Mouse (Mus musculus) right cerebral cortex, adult 18-20 months (tissue): Measurements from ENCODE around the gene Trim2.
A peak's percentile ranks its signal among the peaks of the same experiment; 100 is the strongest.

Source experiments
- DNase-seq: peaks from one replicate; pipeline ENCODE4 v3.0.0; 2022; ENCODE audit warnings: mixed read lengths

Gene Trim2

DNA sequence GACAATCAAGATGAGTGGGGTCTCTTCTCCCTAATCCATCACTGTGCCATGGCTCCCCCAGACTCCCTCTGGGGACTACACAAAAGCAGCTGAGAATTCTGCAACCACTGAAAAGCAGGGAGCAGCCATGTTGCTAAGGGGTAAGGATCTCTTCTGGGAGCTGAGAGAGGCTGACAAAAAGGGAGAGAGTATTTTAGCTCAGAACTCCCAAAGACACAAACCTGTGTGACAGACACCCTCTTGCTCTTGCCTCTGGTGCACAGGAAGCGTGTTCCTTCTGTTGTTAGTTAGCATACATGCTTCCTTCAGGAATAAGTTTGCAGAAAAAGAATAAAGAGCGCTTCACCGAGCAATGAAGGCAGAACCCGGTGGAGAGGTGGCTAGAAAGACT lies 88.7 kb downstream of the Trim2 start:
- no peak for DNase-seq

DNA sequence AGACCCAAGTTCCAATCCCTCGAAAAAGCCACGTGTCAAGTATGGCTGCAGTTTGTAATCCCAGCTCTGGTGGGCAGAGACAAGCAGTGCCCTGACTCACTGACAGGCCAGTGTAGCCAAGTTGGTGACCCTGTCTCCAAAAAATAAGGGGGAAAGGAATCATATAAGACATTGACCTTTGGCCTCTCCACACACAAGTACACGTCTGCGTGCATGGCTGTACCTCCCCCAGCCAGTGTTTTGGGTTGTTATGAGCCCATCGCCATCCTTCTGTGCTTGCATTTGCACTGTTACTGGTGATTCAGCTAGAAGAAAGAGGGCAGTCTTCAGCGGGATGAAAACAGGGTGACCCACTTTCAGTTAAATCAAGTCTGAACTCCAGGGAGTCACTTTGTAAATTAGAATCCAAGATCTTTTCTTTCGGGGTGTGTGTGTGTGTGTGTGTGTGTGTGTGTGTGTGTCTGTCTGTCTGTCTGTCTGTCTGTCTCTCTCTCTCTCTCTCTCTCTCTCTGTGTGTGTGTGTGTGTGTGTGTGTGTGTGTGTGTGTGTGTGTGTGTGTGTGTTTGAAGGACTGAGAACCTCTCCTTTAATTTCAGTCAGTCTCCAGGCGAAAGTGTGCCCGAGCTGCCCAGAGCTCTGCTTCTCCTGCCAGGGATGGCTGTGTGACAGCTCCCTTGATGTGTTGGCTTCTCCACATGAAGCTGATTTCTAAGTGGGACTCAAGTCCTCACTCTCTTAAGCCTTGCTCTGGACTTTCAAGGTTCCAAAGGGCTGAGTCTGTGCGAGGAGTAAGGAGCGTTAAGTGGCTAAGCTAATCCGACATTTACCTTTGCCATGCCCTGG lies 89.3 kb downstream of the Trim2 start:
- DNase-seq: no peak

DNA sequence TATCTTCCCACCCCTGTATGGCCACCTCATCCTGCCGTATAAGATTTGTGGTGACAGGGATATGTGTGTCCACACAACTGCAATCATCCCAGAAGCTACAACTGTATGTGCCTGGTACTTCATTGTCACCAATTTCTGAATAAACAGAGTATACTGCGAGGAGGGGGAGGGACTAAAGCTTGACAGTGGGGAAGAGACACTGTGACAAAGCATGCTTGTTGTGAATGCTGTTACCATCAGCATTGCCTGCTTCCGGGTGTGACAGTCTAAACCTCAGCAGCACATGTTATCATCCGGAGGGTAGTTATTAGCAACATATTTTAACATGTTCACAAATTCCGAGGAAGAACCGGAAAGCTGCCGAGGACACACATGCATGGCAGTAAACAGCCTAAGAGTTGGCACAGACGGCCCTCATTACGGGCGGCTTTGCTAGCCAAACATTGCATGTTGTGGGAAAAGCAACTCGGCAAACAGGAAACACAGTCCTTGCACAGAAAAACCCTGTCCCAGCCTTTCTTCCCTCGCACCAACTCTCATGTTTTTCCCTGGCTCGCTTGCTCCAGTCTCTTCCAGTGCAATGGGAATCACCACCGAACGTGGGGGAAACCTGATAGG lies 90.8 kb downstream of the Trim2 start:
- no peak for DNase-seq

DNA sequence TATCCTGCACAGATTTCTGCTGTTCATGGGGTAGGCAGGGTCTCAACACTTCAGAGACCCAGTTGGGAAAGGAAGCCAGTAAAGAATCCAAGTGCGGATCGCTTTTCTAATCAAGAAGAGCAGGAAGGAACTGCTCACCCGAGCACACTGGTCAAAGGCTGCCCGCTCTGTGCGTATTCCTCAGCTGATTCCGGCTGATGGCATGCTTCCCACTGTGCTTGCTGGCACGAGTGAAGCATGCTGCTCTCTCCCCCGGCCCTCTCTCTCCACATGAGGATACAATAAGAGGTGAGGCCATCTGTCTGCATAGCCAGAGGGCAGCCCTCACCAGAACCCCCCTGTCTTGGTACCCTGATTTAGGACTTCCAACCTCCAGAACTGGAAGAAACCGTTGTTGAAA lies 91.4 kb downstream of the Trim2 start:
- DNase-seq: no peak

DNA sequence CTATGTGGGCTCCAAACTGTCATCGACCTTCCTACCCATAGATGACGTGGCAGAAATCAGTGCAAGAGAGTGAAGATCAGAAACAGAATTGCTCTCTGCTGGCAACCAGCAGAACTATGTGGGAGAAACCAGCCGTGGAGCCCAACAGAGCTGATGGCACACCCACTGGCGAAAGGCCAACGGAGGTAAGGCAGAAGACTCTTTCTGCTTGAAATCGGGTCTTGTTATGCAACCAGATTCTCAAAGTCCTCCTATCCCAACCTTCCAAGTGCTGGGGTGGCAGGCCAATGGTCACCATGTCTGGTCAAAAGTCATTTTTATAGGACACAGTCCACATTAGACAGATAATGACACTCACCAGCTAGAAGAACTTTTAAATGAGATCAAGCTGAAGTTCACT lies 92.2 kb downstream of the Trim2 start:
- peak; percentile 79 for DNase-seq

DNA sequence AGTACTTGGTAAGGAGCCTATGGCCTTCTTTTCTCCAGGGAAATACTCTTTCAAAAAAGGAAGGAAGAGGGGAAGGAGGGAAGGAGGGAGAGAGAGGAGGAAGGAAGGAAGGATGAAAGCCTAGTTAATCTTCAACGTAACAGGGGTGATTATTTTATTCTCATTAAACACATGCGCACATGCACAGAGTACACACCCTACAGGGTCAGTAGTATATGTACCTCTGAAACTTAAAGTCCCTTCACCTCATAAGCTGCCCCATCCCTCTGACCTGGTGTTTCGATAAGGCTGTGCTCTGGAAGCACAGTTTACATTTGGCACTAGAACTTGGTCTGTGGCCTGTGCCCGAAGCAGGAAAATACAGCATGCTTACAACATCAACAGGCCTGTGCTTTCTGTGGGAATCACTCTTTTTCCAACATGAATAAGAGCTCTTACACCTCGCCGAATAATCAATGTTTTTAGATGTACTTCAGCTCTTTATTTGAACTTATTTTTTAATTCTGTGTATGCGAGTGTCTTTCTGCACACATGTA lies 95.3 kb downstream of the Trim2 start:
- DNase-seq: no peak

DNA sequence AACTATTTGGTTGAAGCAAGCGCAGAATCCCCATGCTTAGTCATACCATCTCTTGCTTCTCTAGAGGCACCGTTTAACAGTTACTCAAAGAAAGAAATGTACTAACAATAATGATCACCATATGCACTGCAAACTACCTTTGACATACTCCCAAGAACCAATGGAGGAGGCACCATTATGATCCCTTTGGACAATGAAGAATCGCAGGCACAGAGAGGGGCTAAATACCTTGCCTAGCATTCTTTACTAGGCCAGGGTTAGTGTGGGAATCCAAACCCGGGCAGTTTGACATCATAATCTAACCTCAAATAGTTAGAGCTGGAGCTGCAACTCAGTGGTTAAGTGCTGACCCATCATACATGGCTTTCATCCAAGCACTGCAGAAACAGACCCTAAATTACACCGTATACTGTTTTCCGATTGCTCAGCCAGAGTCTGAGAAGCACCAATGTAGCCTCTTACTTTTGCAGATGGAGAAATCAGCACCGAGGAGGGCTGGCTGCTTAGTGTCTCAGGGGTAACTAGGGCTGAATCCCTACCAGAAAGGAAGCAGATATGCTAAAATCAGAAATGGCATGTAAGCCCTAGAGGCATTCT lies 97.7 kb downstream of the Trim2 start:
- no peak for DNase-seq

DNA sequence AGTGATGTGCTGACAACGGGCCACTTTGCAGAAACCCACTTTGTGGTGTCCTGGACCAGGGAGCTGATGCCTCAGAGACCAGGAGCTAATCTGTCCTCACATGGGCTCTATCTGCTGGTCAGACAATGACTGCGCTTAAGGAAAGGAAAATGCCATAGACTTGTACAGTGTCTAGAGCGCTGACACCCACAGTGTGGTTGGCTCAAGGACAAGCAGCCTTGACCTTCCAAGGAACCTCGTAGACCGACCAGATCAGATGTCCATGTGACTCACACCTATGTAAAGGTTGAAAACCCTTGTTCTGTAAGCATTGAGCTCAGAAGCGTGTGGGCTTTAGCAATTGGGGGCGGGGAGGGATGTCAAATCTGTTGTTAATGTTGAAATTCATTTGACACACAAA lies 98.2 kb downstream of the Trim2 start:
- DNase-seq: no peak

DNA sequence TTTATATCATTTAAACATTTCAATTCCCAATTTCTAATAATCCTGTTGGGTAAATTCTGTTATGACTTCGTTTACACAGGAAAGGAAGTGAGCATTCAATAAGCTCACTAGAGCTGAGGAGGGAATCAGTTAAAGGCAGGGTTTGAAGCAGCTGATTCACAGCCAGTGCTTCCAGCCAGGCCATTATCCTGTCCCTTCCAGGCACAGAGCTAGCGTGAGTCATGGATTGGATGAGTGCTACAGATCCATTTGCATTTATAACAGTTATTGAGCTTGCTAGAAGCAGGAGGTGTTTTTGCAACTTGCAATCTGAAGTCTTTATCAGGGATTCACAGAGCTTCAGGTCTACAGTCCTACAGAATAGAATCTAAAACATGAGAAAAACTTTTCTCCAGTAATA lies 99.3 kb downstream of the Trim2 start:
- peak; percentile 67 for DNase-seq

DNA sequence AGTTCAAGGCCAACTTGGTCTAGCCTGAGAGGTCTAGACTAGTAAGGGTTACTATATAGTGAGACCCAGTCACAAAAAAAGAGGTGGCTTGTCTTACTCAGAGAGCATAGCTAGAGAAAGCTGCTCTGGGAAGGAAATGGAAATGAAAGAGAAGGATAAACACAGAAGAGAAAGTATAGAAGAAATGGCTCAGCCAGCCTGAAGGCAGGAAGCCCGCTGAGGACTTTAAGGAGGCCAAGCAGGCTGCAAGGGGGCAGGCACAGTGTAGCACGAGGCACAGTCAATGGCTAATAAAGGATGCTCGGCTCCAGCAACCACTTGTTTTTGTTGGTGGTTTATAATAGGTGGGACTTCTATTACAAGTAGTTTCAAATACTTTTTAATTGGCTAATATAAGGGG lies 100.6 kb downstream of the Trim2 start:
- DNase-seq: no peak

DNA sequence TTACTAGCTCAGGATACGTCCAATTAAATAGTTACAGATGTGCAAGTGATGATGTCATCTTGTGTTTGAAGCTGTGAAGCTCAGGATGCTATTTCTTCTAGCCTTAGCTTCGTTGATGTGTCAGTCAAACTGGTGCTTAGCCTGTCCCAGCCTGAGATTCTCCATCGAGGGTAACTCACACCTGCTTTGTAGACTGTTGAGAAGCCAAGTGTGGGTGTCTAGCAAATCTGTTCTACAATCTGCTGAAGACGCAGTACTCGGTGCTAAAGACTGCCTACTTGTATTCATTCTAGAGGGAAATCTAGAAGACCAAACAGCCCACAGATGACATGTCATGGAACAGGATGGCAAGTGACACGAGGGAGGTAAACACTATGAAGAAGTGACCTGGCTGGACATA lies 101.0 kb downstream of the Trim2 start:
- DNase-seq: peak; percentile 62

DNA sequence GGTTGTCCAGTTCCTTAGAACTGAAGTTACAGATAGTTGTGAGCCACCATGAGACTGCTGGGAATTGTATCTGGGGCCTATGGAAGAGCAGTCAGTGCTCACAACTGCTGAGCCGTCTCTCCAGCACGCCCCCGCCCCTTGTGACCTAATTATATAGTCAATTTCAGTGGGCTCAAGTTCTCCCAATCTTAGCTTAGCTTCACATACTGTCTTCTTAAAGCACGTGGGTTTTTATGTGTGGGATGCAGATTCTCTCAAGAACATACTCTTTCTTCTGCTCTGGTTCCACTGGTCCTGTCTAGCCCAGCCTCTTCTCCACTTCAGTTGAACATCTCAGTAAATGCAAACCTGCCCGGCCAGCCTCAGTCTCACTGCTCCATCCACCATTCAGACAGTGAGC lies 102.0 kb downstream of the Trim2 start:
- DNase-seq: peak; percentile 73

DNA sequence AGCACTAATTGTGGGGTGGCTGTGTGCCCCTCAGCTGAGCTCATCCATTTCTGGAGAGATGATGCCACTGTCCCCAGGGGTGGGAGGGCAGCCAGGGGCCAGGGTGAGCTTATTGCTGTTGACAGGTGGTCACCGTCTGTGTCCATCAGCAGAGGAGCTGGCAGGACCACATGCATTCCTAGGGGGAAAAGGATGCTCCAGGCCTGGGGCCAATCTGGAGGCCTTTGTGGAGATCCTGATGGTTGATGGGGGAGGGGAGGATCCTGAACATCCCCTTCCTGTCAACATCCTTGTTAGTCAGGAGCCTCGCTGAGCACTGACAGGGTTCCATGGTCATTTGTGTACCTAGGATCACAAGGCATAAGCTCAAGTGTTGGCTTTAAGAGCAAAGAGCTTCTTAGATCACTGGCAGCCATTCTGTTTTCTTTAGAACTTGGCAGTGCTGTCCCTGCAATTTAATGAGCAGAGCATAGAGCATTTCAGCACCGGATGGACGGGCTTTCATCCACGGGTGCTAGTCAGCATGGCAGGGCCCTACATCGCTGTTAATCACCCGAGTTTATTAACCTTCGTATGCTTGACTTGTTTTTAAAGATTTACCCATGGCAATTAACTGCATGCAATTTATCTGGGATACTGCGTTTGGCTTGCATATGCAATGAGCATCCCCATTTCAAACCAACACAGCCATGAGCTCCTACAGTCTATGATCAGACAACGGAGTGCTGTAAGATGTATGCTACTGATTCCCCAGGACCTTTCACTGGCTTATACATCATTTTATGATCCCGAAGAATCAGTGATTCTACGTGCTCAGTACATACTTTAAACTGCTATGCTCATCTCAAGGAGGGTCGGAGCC lies 105.9 kb downstream of the Trim2 start:
- DNase-seq: no peak

DNA sequence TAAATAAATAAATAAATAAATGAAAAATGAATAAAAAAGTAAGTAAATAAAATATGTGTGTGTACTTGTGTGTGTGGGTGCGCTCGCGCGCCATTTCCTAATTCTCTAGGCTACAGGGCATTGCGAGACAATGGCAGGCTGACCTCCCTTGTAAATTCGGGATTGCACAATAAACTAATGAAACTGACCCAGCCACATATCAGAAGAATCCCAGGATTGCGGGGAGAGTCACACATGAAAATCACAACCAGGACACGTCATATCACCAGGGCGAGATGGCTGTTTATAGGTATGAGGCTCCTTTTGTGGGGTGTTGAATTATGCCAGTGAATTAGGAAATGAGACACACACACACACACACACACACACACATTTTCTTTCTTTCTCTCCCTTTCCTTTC lies 107.2 kb downstream of the Trim2 start:
- no peak for DNase-seq

DNA sequence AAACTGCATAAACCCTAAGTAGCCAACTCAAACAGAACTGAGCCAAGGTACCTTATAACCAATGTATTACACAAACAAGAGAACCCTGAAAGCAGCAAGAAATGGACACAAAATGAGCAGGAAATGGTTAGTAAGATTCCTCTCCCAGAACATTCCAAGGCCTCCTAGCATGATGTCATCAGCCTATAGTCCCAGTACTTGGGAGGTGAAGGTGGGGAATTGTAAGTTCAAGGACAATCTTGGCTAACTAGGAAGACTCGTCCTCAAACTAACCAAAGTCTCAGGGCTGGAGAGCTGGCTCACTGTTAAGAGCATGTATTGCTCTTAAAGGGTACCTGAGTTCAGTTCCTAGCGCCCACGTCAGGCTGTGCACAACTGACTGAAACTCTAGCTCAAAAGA lies 108.4 kb downstream of the Trim2 start:
- no peak for DNase-seq

DNA sequence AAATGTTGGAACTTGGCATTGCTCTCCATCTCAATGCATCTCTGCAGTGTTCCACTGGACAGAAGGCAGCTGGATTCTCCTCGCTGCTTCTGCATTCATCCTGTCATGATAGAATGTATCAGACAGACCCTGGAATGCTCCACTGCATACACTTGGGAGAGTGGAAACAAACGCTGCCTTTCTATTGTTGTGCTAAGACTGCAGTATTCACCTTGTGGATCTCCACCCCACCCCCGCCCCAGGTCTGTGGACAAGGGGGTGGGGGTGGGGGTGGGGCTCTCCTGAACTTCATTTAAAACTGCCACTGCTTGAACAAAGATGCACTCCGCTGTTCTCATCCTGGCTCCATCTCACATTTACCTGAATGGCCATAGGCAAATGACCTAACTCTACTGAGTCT lies 112.8 kb downstream of the Trim2 start:
- DNase-seq: no peak

DNA sequence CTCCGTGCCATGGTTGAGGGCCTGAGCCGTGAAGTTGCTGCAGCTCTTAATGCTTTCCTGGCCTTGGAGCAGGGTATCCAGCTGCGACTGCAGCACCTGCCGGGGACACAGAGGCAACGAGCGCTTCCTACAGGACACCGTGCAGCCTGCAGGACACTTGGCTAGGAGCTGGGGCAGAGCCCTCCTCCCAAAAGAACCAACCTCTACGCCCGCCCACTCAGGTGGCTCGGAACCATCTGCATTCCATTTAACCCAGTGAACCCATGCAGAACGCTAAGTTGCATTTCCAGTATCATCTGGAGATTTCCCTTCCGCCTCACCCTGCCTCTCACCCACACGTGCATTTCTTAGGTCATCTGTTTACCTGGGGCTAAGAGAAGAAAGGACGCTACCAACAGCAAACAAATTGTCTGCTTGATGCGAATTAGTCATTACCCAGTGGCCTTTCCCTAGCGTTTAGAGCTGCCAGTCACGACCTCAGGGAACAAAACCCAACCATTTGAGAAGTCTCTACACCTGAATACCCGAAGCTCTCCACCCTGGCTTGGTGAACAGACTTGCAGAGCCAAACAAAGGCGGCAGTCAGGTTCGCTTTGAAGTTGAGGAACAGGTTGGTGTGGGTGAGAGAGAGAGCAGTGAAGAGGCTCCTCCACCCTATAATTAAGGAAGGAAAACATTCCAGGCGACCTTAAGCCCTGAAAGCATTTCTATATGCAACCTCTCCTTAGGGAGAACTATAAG lies 115.4 kb downstream of the Trim2 start:
- DNase-seq: no peak

DNA sequence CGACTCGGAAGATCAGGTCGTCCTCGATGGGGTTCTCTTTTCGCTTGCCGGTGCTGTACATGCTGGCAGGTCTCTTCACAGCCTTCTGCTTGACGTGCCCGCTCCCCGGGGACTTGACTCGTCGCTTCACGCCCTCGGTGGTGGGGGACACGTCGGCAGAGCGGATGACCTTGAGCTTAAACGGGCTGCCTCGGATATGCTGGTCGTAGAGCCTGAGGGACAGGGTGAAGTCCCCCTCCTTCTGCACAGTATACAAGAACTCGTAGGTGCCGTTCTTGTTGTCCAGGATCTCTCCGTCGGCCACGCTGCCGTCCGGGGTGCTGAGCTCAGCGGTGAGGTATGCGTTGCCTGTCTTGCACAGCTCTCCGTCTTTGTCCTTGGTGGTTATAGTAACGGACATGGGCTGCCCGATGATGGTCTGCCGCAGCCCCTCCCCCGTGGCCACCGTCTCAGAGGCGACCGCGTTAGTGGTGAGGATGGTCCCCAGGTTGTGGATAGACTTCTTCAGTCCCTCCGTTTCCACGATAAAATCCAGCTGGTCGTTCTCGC lies 116.1 kb downstream of the Trim2 start:
- DNase-seq: no peak

DNA sequence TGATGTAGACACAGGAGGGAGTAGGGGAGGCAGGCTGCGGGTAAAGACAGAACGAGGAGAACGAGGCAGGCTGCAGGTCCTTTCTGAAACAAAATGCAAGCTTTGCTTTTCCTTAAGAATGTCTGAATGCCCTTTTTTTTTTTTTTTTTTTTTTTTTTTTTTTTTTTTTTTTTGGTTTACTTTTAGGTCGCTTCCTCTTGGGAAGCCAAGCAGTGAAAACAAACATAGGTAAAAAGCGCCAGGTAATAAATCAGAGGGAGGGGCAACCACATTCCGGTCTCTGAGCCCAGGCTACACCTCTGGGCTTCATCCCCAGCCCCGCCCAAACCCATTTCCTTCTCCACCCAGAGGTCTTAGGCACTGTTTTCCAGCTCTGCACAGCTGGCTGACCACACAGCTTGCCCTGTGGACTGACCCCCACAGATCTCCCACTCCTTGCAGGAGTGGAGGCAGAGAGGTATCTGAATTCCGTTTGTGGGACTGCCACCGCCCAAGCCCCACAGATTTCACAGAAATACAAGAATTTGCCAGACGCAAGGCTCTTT lies 117.0 kb downstream of the Trim2 start:
- no peak for DNase-seq

DNA sequence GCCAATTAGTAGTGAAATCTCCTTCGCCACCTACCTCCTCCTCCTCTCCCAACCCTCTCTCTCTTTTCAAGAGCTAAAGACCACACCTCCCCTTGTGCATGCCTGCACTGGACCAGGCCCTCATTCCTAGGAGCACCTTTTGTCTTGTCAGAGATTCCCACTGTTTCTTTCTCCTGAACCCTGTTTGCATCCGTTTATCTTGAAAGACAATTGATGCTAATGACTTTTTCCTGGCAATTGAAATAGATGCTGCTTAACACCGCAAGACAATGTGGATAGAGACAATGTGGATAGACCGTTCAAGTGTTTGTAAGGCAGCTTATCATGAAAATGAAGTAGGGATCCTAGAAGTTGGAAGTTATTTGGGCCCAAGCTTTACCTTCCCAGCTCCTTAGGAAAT lies 125.0 kb downstream of the Trim2 start:
- DNase-seq: no peak

DNA sequence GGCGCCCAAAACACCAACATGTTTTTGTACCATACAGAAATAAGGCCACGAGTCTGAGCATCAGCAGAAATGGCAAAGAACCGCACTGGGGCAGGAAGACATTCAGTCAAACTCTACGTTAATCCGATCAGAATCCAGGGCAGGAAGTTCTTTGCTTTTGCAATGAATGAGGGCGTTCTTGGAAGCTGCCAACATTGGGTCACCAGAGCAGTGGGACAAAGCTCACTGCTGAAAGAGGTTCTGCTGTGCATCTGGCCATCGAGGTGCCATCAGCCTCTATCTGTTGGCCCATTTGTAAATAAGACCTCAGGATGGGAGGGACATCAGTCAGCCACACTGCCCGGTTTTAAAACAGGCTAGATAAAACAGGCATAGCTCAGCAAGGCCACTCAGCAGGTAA lies 125.6 kb downstream of the Trim2 start:
- no peak for DNase-seq

DNA sequence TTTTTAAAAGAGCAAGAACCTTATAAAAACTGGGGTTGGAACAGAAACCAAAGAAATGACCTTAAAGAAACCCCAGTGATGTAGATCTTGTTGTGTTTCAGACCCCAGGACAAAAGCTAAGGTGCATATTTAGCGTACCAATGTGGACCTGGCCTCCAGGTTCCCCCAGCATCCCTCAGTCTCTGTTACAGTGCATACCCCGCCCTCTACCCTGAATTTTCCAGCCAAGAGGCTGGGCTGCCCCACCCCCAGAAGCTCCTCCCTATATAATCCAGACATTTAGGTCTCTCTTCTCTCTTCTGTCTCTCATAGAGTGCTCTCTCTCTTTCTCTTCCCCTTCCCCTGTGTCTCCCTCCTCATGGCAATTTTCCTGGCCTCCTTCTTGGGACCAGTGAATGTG lies 126.4 kb downstream of the Trim2 start:
- DNase-seq: no peak
